In genomic region chr1:79637768-79638167, GRCm38 (mm10) we compare ENCODE assay signal across 12 mouse cellular contexts.
"Had no signal": no experiment of that assay in that cellular context is flagged by ENCODE, and none has a peak within 500 bp of the region (broad histone marks: within the 10 kb centered on the region; RNA-seq: fewer than 3 reads in every experiment).

No protein-coding gene starts in this region.

- H3K27ac ChIP-seq: kidney, postnatal 0 days; limb, embryonic 12.5 days; liver, embryonic 14.5 days; midbrain, embryonic 13.5 days had no signal

- H3K4me1 ChIP-seq: limb, embryonic 12.5 days; midbrain, embryonic 13.5 days had no signal

- DNase-seq: kidney, adult 11 months; kidney, adult 9 months; kidney, postnatal 36 days; liver; lung, embryonic 14.5 days; right cerebral cortex, postnatal 14 days had no signal

- H3K9me3 ChIP-seq: limb, embryonic 12.5 days; midbrain, embryonic 13.5 days had no signal

- ATAC-seq: hindbrain, embryonic 16.5 days; inflammation-experienced regulatory T-cells, adult 6 months; midbrain, embryonic 13.5 days had no signal

- H3K9ac ChIP-seq: limb, embryonic 12.5 days; liver, embryonic 14.5 days; lung, embryonic 14.5 days; midbrain, embryonic 13.5 days had no signal

- H3K36me3 ChIP-seq: limb, embryonic 12.5 days; midbrain, embryonic 13.5 days had no signal

- H3K4me3 ChIP-seq: limb, embryonic 12.5 days; midbrain, embryonic 13.5 days had no signal

- H3K4me2 ChIP-seq: limb, embryonic 12.5 days; lung, embryonic 14.5 days; midbrain, embryonic 13.5 days had no signal

- H3K27me3 ChIP-seq: limb, embryonic 12.5 days; midbrain, embryonic 13.5 days had no signal
